Mouse (Mus musculus) small intestine, adult 2 months (tissue): ENCODE measurements at regions not wholly inside any gene's neighbourhood (a gene's known extent, or its start where the extent isn't known, plus 50 kb on each side); places are given as distances from the start of the nearest gene placed in this dataset.

ENCODE experiments used
- CTCF ChIP-seq: fragments of 200-500 bp; IDR thresholded peaks from 2 replicates; pipeline ENCODE4 v1.5.1; 2012; ENCODE audit warnings: low read depth, mild to moderate bottlenecking, control low read depth, inconsistent platforms, low read length, moderate library complexity, mixed read lengths; ENCODE audit not compliant: insufficient replicate concordance, insufficient read length; ENCODE audit errors: extremely low read depth
- POLR2A ChIP-seq: fragments of 200-500 bp; IDR thresholded peaks from 2 replicates; pipeline ENCODE4 v1.6.1; 2012; ENCODE audit warnings: low read depth, mild to moderate bottlenecking, control low read depth, inconsistent platforms, low read length, moderate library complexity

DNA sequence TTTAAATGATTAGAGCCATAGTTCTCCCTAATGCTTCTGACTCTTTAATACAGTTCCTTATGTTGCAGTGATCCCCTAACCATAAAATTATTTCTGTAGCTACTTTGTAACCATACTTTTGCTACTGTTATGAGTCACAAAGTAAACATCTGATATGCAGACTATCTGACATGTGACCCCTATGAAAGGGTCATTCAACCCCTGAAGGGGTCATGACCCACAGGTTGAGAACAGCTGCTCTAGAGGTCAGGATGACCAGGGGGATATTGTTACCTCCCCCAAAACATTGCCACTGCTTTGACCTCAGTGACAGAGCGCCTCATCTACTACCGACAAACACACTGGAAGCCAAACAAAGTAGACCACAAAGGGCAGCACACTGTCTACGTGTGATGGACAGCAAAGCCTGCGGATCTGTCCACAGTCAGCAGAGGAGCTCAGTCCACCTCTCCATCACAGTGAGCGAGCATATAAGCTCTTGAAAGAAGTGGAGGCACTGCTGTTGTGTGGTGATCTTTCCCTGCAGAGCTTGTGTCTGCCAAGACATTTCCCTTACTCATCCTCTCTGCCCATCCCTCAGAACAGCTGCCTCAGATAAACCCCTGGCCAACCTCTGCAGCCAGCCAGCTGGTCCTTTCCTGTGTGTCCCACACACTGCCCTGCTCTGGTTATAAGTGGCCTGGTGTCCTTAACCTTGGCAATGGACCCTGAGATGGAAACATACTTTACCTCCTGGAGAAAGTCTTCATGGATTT is 136.0 kb downstream of the Ets2 start:
- TF ChIP-seq POLR2A (no peak), CTCF (no peak)
